Mouse (Mus musculus): ENCODE data around the gene Cramp1l. TPM values are rescaled to one million over a fixed set of nuclear protein-coding genes. Genes with fewer than 3 reads are reported as not detected.

Gene Cramp1l
- polyA plus RNA-seq (2012; rRNA removed): 28.7 and 36.2 TPM in 2 replicates

DNA sequence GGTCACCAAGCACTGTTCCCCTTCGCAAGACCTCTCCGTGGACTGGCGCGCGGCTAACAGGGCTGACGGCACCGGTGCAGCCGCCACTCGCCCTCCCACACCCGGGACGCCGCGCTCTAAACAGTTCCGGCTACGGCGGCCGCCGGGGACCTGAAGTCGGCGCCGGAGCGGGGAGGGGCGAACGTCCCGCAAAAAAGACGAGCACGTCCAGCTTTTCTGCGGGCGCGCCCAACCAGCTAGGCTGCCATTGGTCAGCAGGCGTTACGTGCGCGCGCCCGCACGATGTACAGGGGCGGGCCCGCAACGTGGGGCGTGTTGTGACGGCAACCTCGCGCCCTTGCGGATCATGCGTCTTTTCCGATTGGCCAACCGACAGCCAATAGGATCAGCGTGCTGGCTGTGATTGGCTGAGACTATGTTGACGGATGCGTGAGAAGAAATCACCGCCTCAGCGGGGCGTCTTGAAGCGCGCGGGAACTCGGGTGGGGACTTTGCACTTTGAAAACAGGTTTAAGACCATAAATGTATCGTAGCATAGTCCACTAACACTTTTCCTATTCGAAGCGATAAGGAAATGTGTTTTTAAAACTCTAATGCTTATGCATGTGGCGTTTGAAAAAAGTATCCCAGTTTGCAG, at the start of gene Cramp1l, which contains the start of gene Ift140:
Gene Cramp1l (minus strand): TSS at position 134 of the 637 bp plus-strand sequence.
Gene Ift140 (plus strand): TSS at position 431 of the 637 bp plus-strand sequence.

DNA sequence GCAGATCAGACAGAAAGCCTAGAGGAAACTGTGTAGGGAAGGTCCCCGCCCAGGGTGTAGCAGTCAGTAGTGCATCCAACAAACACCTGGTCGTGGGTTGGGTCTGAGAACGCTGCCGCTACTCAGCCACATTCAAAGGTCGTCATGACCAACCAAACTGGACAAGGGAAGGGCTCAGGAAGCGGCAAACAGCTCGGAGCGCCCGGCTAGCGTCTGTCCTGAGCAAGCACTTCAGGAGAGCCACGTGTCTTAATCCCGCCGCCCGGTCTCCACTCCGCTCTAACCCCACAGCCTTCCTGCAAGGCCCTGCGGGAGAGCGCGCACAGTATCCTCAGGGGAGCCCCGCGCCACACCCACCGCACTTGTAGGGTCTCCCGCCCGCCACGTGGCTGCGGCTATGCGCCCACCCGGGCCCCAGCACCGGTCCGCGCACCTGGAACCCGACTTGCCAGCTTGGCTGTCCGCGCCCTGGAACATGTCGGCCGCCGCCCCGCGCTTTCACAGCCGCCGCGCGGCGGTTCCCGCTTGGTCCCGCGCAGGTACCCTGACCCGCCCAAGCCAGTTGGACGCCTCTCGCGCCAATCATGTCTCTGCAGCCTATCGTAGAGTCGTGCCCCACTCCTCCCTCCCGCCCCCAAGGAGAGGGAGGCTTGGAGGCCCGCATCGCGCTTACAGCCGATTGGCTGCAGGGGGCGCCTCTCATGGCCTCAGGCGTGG, 55.3 kb downstream of the Cramp1l start, which contains the start of gene Jpt2:
Gene Jpt2 (minus strand): TSS at position 555 of the 717 bp plus-strand sequence.

DNA sequence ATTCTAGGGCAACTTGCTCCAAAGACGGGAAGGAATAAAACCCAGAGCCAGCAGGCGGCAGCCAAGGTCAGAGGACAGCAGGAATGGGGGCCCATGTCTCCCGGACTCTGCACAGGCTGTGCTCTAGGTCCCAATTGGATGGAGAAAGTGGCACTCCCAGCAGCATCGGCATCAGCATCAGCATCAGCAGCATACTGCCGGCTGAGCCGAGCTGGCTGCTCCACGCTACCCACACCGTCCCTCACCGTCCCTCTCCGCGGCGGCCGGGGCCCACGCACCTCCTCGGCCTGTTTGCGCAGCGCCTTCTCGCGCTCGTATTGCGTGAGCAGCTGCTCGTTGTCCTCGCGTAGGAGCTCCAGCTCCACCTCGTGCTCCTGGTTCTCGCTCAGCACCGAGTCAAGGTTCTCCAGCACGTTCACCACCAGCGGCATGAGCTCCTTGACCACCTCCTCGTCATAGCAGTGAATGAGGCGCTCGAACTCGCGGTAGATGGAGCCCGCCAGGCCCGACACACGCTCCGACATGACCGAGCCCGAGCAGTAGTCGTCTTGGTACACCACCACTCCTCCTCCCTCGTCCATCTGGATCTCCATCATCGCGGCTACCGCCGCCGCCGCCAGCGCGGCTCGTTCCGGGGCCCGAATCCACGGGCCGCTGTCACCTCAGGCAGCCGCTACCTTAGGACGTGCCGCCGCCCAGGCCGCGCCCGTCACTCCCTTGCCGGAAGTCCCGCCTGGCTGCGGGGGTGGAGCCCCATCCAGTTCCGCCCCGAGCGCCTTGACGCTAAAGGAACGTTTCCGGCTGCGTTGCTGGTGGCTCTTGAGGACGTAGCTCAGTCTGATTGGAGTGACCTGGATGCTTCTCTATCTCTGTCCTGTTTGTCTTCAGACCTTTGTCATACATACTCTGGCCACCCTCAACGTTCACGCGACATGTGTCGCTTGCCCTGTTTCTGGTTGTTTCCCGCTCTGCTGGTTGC, 79.0 kb downstream of the Cramp1l start, which contains the start of gene Mapk8ip3:
Gene Mapk8ip3 (minus strand): TSS at position 719 of the 979 bp plus-strand sequence.

Other genes starting within 250 kb of the Cramp1l start
- gene Meiob, start 211.5 kb downstream of the Cramp1l start, polyA plus RNA-seq (2012; rRNA removed): 0.12 and 0.19 TPM in 2 replicates
- 22.7 and 23.0 TPM in 2 replicates for gene Hagh, start 175.6 kb downstream of the Cramp1l start, polyA plus RNA-seq (2012; rRNA removed)
- gene Fahd1, start 165.4 kb downstream of the Cramp1l start, polyA plus RNA-seq (2012; rRNA removed): 15.9 and 17.5 TPM in 2 replicates
- 0.09 and 0.22 TPM in 2 replicates for gene Igfals, start 149.8 kb downstream of the Cramp1l start, polyA plus RNA-seq (2012; rRNA removed)
- 28.1 and 32.5 TPM in 2 replicates for gene Nubp2, start 129.4 kb downstream of the Cramp1l start, polyA plus RNA-seq (2012; rRNA removed)
- 28.8 and 42.0 TPM in 2 replicates for gene Spsb3, start 129.1 kb downstream of the Cramp1l start, polyA plus RNA-seq (2012; rRNA removed)
- 34.6 and 35.0 TPM in 2 replicates for gene Eme2, start 120.7 kb downstream of the Cramp1l start, polyA plus RNA-seq (2012; rRNA removed)
- gene Mrps34, start 120.7 kb downstream of the Cramp1l start, polyA plus RNA-seq (2012; rRNA removed): 85.7 and 98.3 TPM in 2 replicates
- 48.4 and 48.7 TPM in 2 replicates for gene Nme3, start 119.3 kb downstream of the Cramp1l start, polyA plus RNA-seq (2012; rRNA removed)
- gene Mapk8ip3, start 78.8 kb downstream of the Cramp1l start, polyA plus RNA-seq (2012; rRNA removed): 157 and 167 TPM in 2 replicates
- gene Jpt2, start 55.1 kb downstream of the Cramp1l start, polyA plus RNA-seq (2012; rRNA removed): 132 and 152 TPM in 2 replicates
- 16.7 and 23.6 TPM in 2 replicates for gene Ift140, start 297 bp upstream of the Cramp1l start, polyA plus RNA-seq (2012; rRNA removed)
- gene Tmem204, start 67.8 kb upstream of the Cramp1l start, polyA plus RNA-seq (2012; rRNA removed): 4.2 and 7.3 TPM in 2 replicates
- 31.8 and 44.2 TPM in 2 replicates for gene Telo2, start 100.2 kb upstream of the Cramp1l start, polyA plus RNA-seq (2012; rRNA removed)
- not detected in 2 replicates for gene Ptx4, start 105.0 kb upstream of the Cramp1l start, polyA plus RNA-seq (2012; rRNA removed)
- 27.6 and 29.7 TPM in 2 replicates for gene Clcn7, start 117.6 kb upstream of the Cramp1l start, polyA plus RNA-seq (2012; rRNA removed)
- gene Ccdc154, start 146.7 kb upstream of the Cramp1l start, polyA plus RNA-seq (2012; rRNA removed): 0.02 TPM in 2 replicates
- not detected in 2 replicates for gene Gm38655, start 159.7 kb upstream of the Cramp1l start, polyA plus RNA-seq (2012; rRNA removed)
- 28.6 and 42.4 TPM in 2 replicates for gene BC003965, start 168.8 kb upstream of the Cramp1l start, polyA plus RNA-seq (2012; rRNA removed)
- 16.4 and 17.0 TPM in 2 replicates for gene Unkl, start 172.6 kb upstream of the Cramp1l start, polyA plus RNA-seq (2012; rRNA removed)
- 42.2 and 53.3 TPM in 2 replicates for gene Gnptg, start 224.3 kb upstream of the Cramp1l start, polyA plus RNA-seq (2012; rRNA removed)
- 52.3 and 87.6 TPM in 2 replicates for gene Tsr3, start 224.4 kb upstream of the Cramp1l start, polyA plus RNA-seq (2012; rRNA removed)
- 2.9 and 3.1 TPM in 2 replicates for gene Baiap3, start 240.6 kb upstream of the Cramp1l start, polyA plus RNA-seq (2012; rRNA removed)